ENCODE assay signal across 12 mouse cellular contexts in the genomic region with DNA sequence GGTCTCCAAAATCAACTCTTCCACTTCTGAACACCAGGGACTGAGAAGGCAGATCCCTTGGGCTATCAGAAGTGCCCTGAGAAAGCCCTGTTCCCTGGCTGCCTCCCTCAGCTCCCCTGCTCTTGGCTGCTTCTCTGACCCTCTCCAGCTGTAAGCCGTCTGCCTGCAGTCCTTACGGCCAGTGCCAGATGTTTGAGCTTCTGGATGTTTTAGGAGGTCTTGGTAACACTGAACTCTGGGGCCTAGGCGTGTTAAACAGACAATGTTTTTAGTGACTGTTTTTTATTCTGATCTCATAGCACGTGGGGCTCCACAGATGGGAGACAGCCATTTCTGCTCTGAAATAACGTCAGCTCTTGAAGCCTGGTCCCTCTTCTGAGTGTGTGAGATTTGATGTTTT. TPM values are rescaled to one million over a fixed set of nuclear protein-coding genes. Genes with fewer than 3 reads are reported as not detected.
DNase-seq lines count a peak whose midpoint lies in the region; ATAC-seq lines count a peak whose summit lies in the region.
"Had no signal": no experiment of that assay in that cellular context is flagged by ENCODE, and none has a peak within 500 bp of the region (broad histone marks: within the 10 kb centered on the region; RNA-seq: fewer than 3 reads in every experiment).

No protein-coding gene starts in this region.

- no peak overlapping the region for H3K9ac ChIP-seq in neural tube, embryonic 15.5 days (replicated peaks)
- H3K9ac ChIP-seq in heart, embryonic 13.5 days: peak overlapping the region; percentile 48; the same call in 1 of the 2 replicates
- H3K9ac ChIP-seq in stomach, embryonic 16.5 days (ENCODE audit: low read length): no peak overlapping the region
- no peak overlapping the region for H3K9ac ChIP-seq in forebrain, embryonic 11.5 days (ENCODE audit: low read length)
- H3K9ac ChIP-seq: forebrain, embryonic 12.5 days; limb, embryonic 12.5 days had no signal

- H3K27ac ChIP-seq in neural tube, embryonic 15.5 days (replicated peaks): no peak overlapping the region
- H3K27ac ChIP-seq in heart, embryonic 13.5 days (replicated peaks): 0 out of 2 replicates have a peak overlapping the region, but pooled peaks have one; percentile 32
- no peak overlapping the region for H3K27ac ChIP-seq in stomach, embryonic 16.5 days (ENCODE audit: low read length)
- no peak overlapping the region for H3K27ac ChIP-seq in forebrain, embryonic 11.5 days (ENCODE audit: low read depth, low read length)
- H3K27ac ChIP-seq: forebrain, embryonic 12.5 days; limb, embryonic 12.5 days had no signal

- no peaks in the 10 kb centered on the region for H3K9me3 ChIP-seq in neural tube, embryonic 15.5 days (replicated peaks)
- H3K9me3 ChIP-seq in heart, embryonic 13.5 days: peaks cover 2% of the 10 kb centered on the region
- H3K9me3 ChIP-seq in stomach, embryonic 16.5 days (replicated peaks; ENCODE audit: control insufficient read depth, low read length): no peaks in the 10 kb centered on the region
- no peaks in the 10 kb centered on the region for H3K9me3 ChIP-seq in forebrain, embryonic 11.5 days (ENCODE audit: control insufficient read depth, low read length)
- H3K9me3 ChIP-seq: forebrain, embryonic 12.5 days; limb, embryonic 12.5 days had no signal

- no peaks in the 10 kb centered on the region for H3K27me3 ChIP-seq in neural tube, embryonic 15.5 days (replicated peaks)
- H3K27me3 ChIP-seq in heart, embryonic 13.5 days (replicated peaks): no peaks in the 10 kb centered on the region
- H3K27me3 ChIP-seq in stomach, embryonic 16.5 days (ENCODE audit: control insufficient read depth, insufficient read depth, low read length): no peaks in the 10 kb centered on the region
- H3K27me3 ChIP-seq in forebrain, embryonic 11.5 days (ENCODE audit: control insufficient read depth, insufficient read depth, low read length): no peaks in the 10 kb centered on the region
- H3K27me3 ChIP-seq: forebrain, embryonic 12.5 days; limb, embryonic 12.5 days had no signal

- no peak for ATAC-seq in neural tube, embryonic 15.5 days (ENCODE audit: low FRiP score)
- no peak for ATAC-seq in heart, embryonic 13.5 days (ENCODE audit: extremely low read depth, insufficient number of reproducible peaks, low FRiP score, low TSS enrichment)
- ATAC-seq in stomach, embryonic 16.5 days (ENCODE audit: insufficient read depth, low FRiP score): peak; percentile 87
- ATAC-seq in forebrain, embryonic 11.5 days (replicated peaks; ENCODE audit: low FRiP score): no peak
- ATAC-seq: midbrain, embryonic 16.5 days had no signal

- DNase-seq in neural tube, embryonic 10.5 days (ENCODE audit: extremely low spot score, low spot score): peak; percentile 32
- DNase-seq in kidney, postnatal 25 days: peak; percentile 6 to 57
- no peak for DNase-seq in spleen, postnatal 4 days (ENCODE audit: low spot score in 2 of 2)
- no peak for DNase-seq in yolk sac, embryonic 10.5 days (ENCODE audit: low spot score)
- no peak for DNase-seq in forebrain, embryonic 11.5 days (ENCODE audit: low spot score)
- DNase-seq: cerebellum, adult 18-20 months had no signal

- no peak overlapping the region for H3K4me2 ChIP-seq in neural tube, embryonic 15.5 days
- H3K4me2 ChIP-seq in heart, embryonic 13.5 days: no peak overlapping the region
- no peak overlapping the region for H3K4me2 ChIP-seq in stomach, embryonic 16.5 days (ENCODE audit: low read depth, low read length)
- no peak overlapping the region for H3K4me2 ChIP-seq in forebrain, embryonic 11.5 days (ENCODE audit: low read depth, low read length, severe bottlenecking)
- H3K4me2 ChIP-seq: forebrain, embryonic 12.5 days; limb, embryonic 12.5 days had no signal

- H3K36me3 ChIP-seq in neural tube, embryonic 15.5 days: no peaks in the 10 kb centered on the region
- H3K36me3 ChIP-seq in heart, embryonic 13.5 days: no peaks in the 10 kb centered on the region
- no peaks in the 10 kb centered on the region for H3K36me3 ChIP-seq in stomach, embryonic 16.5 days (ENCODE audit: control insufficient read depth, insufficient read depth, low read length)
- no peaks in the 10 kb centered on the region for H3K36me3 ChIP-seq in forebrain, embryonic 11.5 days (ENCODE audit: control insufficient read depth, insufficient read depth, low read length)
- H3K36me3 ChIP-seq: forebrain, embryonic 12.5 days; limb, embryonic 12.5 days had no signal

- H3K4me1 ChIP-seq in neural tube, embryonic 15.5 days: no peaks in the 10 kb centered on the region
- peaks cover 53% of the 10 kb centered on the region for H3K4me1 ChIP-seq in heart, embryonic 13.5 days
- H3K4me1 ChIP-seq in stomach, embryonic 16.5 days (ENCODE audit: control insufficient read depth, insufficient read depth, low read length): peaks cover 5% of the 10 kb centered on the region
- H3K4me1 ChIP-seq in forebrain, embryonic 11.5 days (replicated peaks; ENCODE audit: control insufficient read depth, insufficient read depth, low read length): no peaks in the 10 kb centered on the region

- WGBS in neural tube, embryonic 15.5 days: 34% methylated on average over 5 of the region's 5 CpGs
- 18% methylated on average over 5 of the region's 5 CpGs for WGBS in heart, embryonic 13.5 days
- 24% methylated on average over 5 of the region's 5 CpGs for WGBS in stomach, embryonic 16.5 days
- WGBS in forebrain, embryonic 11.5 days: 59% methylated on average over 5 of the region's 5 CpGs

- H3K4me3 ChIP-seq in neural tube, embryonic 15.5 days (replicated peaks): no peak overlapping the region
- H3K4me3 ChIP-seq in heart, embryonic 13.5 days: no peak overlapping the region
- H3K4me3 ChIP-seq in stomach, embryonic 16.5 days (replicated peaks; ENCODE audit: low read length): no peak overlapping the region
- no peak overlapping the region for H3K4me3 ChIP-seq in forebrain, embryonic 11.5 days (ENCODE audit: low read depth, low read length)
- H3K4me3 ChIP-seq: forebrain, embryonic 12.5 days; limb, embryonic 12.5 days had no signal

RNA-seq across cellular contexts. Expression of gene Colgalt2, which starts 18.0 kb away (rescaled TPM):
- 3.7 and 3.9 TPM in 2 replicates for polyA plus RNA-seq in neural tube, embryonic 15.5 days (2015; fragmentation: Nextera tagmentation; extraction: Ambion mirVana)
- polyA plus RNA-seq in heart, embryonic 13.5 days (2015; fragmentation: Nextera tagmentation; extraction: Ambion mirVana): 3.0 and 3.2 TPM in 2 replicates
- 1.0 and 1.5 TPM in 2 replicates for polyA plus RNA-seq in stomach, embryonic 16.5 days (2015; fragmentation: Nextera tagmentation; extraction: Ambion mirVana)
- polyA plus RNA-seq in forebrain, embryonic 11.5 days (2014; fragmentation: Nextera tagmentation; extraction: Ambion mirVana): 2.1 and 2.2 TPM in 2 replicates

RNA-seq across cellular contexts. Expression of gene Tsen15, which starts 31.1 kb away (rescaled TPM):
- 39.4 and 47.6 TPM in 2 replicates for polyA plus RNA-seq in neural tube, embryonic 15.5 days (2015; fragmentation: Nextera tagmentation; extraction: Ambion mirVana)
- 59.0 and 66.5 TPM in 2 replicates for polyA plus RNA-seq in heart, embryonic 13.5 days (2015; fragmentation: Nextera tagmentation; extraction: Ambion mirVana)
- polyA plus RNA-seq in stomach, embryonic 16.5 days (2015; fragmentation: Nextera tagmentation; extraction: Ambion mirVana): 54.3 and 62.3 TPM in 2 replicates
- polyA plus RNA-seq in forebrain, embryonic 11.5 days (2014; fragmentation: Nextera tagmentation; extraction: Ambion mirVana): 73.5 and 76.8 TPM in 2 replicates

Comparison
In these comparisons a context has a peak if more than half of its experiments do, and no peak if none do; other contexts are left out.
1. DNase-seq: peak in neural tube, embryonic 10.5 days (single experiment) and kidney, postnatal 25 days (2 of 2); none in spleen, postnatal 4 days (0 of 2), yolk sac, embryonic 10.5 days (single experiment) and forebrain, embryonic 11.5 days (single experiment).